25 mouse cellular contexts compared by ENCODE assay signal in genomic region chr14:37066636-37067035, GRCm38 (mm10). TPM values are rescaled to one million over a fixed set of nuclear protein-coding genes. Genes with fewer than 3 reads are reported as not detected.
DNase-seq lines count a peak whose midpoint lies in the region.
"Had no signal": no experiment of that assay in that cellular context is flagged by ENCODE, and none has a peak within 500 bp of the region (broad histone marks: within the 10 kb centered on the region; RNA-seq: fewer than 3 reads in every experiment).

No protein-coding gene starts in this region.

- peak; percentile 12 to 50 for DNase-seq in layer of hippocampus, adult 18-20 months (ENCODE audit: low spot score in 2 of 2)
- DNase-seq in layer of hippocampus, postnatal 25 days (ENCODE audit: extremely low spot score in 1 of 2, low spot score in 1 of 2) = no peak
- DNase-seq in left cerebral cortex, postnatal 14 days (ENCODE audit: low spot score in 2 of 2) = peak; percentile 13 to 47
- no peak for DNase-seq in left cerebral cortex, postnatal 4 days
- peak; percentile 84 for DNase-seq in brain, adult 2 months (ENCODE audit: low read depth, low spot score)
- peak; percentile 8 to 30 for DNase-seq in left cerebral cortex, postnatal 36 days (ENCODE audit: low spot score in 2 of 2)
- no peak for DNase-seq in thymus, postnatal 36 days
- DNase-seq: adrenal gland, adult 2 months; adrenal gland, postnatal 36 days; B cell, adult 2 months; cerebellum, adult 2 months; cerebellum, postnatal 14 days; forebrain, postnatal 0 days; gastrocnemius, postnatal 14 days; heart, postnatal 14 days; kidney, adult 11 months; kidney, postnatal 25 days; right cerebral cortex, postnatal 14 days; spleen, adult 18-20 months; thymus, adult 18-20 months; thymus, postnatal 4 days had no signal

- intact Hi-C loops in left cerebral cortex, postnatal 14 days (cut with DNase I) = no loop called here
- intact Hi-C loops in left cerebral cortex, postnatal 4 days (cut with DNase I) = no loop called here
- intact Hi-C loops in left cerebral cortex, postnatal 36 days (cut with DNase I) = no loop called here

RNA-seq across cellular contexts. Expression of gene Lrit2, which starts 1.1 kb away (rescaled TPM):
- total RNA-seq in layer of hippocampus, adult 18-20 months (2021) = not detected
- total RNA-seq in layer of hippocampus, postnatal 25 days (2021) = not detected
- total RNA-seq in left cerebral cortex, postnatal 14 days (2021) = not detected
- total RNA-seq in left cerebral cortex, postnatal 4 days (2021) = not detected
- total RNA-seq in left cerebral cortex, postnatal 36 days (2021) = not detected
- total RNA-seq: adrenal gland, adult 2 months; adrenal gland, postnatal 36 days; forebrain, postnatal 0 days; gastrocnemius, postnatal 14 days; granulocyte monocyte progenitor cell, adult 5-6 weeks; heart, postnatal 14 days; layer of hippocampus, adult 8-10 months; megakaryocyte progenitor cell, adult 5-6 weeks had no signal

RNA-seq across cellular contexts. Expression of gene Lrit1, which starts 12.0 kb away (rescaled TPM):
- not detected for total RNA-seq in layer of hippocampus, adult 18-20 months (2021)
- total RNA-seq in layer of hippocampus, postnatal 25 days (2021) = not detected
- under 1 TPM in 1 of 2 experiments, not detected in 1; 0.06 TPM for total RNA-seq in left cerebral cortex, postnatal 14 days (2021)
- total RNA-seq in left cerebral cortex, postnatal 4 days (2021) = not detected
- total RNA-seq in left cerebral cortex, postnatal 36 days (2021) = not detected
- total RNA-seq: adrenal gland, adult 2 months; adrenal gland, postnatal 36 days; forebrain, postnatal 0 days; gastrocnemius, postnatal 14 days; granulocyte monocyte progenitor cell, adult 5-6 weeks; megakaryocyte progenitor cell, adult 5-6 weeks had no signal

RNA-seq across cellular contexts. Expression of gene Rgr, which starts 17.9 kb away (rescaled TPM):
- total RNA-seq in layer of hippocampus, adult 18-20 months (2021) = not detected
- total RNA-seq in layer of hippocampus, postnatal 25 days (2021) = not detected
- total RNA-seq in left cerebral cortex, postnatal 14 days (2021) = not detected
- total RNA-seq in left cerebral cortex, postnatal 4 days (2021) = not detected
- not detected for total RNA-seq in left cerebral cortex, postnatal 36 days (2021)
- total RNA-seq: adrenal gland, adult 2 months; adrenal gland, postnatal 36 days; granulocyte monocyte progenitor cell, adult 5-6 weeks; heart, postnatal 14 days; layer of hippocampus, adult 8-10 months; liver, adult 2 months; megakaryocyte progenitor cell, adult 5-6 weeks had no signal

RNA-seq across cellular contexts. Expression of gene Cdhr1, which starts 31.5 kb away (rescaled TPM):
- total RNA-seq in layer of hippocampus, adult 18-20 months (2021) = 1 to 10 TPM; 6.4 to 10.0 TPM
- 1 to 10 TPM; 9.1 to 10.0 TPM for total RNA-seq in layer of hippocampus, postnatal 25 days (2021)
- total RNA-seq in left cerebral cortex, postnatal 14 days (2021) = 10 to 100 TPM in 1 of 2 experiments, 1 to 10 TPM in 1; 10.0 to 12.5 TPM
- 10 to 100 TPM in 1 of 2 experiments, 1 to 10 TPM in 1; 9.4 to 11.5 TPM for total RNA-seq in left cerebral cortex, postnatal 4 days (2021)
- total RNA-seq in left cerebral cortex, postnatal 36 days (2021) = 10 to 100 TPM; 11.2 to 17.0 TPM
- total RNA-seq: adrenal gland, adult 2 months; gastrocnemius, postnatal 14 days; granulocyte monocyte progenitor cell, adult 5-6 weeks; liver, adult 2 months; megakaryocyte progenitor cell, adult 5-6 weeks had no signal

RNA-seq across cellular contexts. Expression of gene 2610528A11Rik, which starts 47.2 kb away (rescaled TPM):
- not detected for total RNA-seq in layer of hippocampus, adult 18-20 months (2021)
- under 1 TPM in 1 of 2 experiments, not detected in 1; 0.81 TPM for total RNA-seq in layer of hippocampus, postnatal 25 days (2021)
- total RNA-seq in left cerebral cortex, postnatal 14 days (2021) = under 1 TPM; 0.68 to 0.90 TPM
- total RNA-seq in left cerebral cortex, postnatal 4 days (2021) = under 1 TPM; 0.54 to 0.72 TPM
- total RNA-seq in left cerebral cortex, postnatal 36 days (2021) = under 1 TPM; 0.95 to 0.96 TPM
- total RNA-seq: forebrain, postnatal 0 days; heart, postnatal 14 days; liver, adult 2 months had no signal

Comparison
In these comparisons a context has a peak if more than half of its experiments do, and no peak if none do; other contexts are left out.
1. DNase-seq: peak in layer of hippocampus, adult 18-20 months (2 of 2), left cerebral cortex, postnatal 14 days (2 of 2), brain, adult 2 months (single experiment) and left cerebral cortex, postnatal 36 days (2 of 2); none in layer of hippocampus, postnatal 25 days (0 of 2), left cerebral cortex, postnatal 4 days (single experiment) and thymus, postnatal 36 days (0 of 2).